Mouse (Mus musculus): Measurements from ENCODE around the gene Sult2b1. TPM values are rescaled to one million over a fixed set of nuclear protein-coding genes. Genes with fewer than 3 reads are reported as not detected.

The Sult2b1 gene
- total and polyA plus RNA-seq, 3 experiments: 0.17 to 0.29 TPM; not detected in 1

DNA sequence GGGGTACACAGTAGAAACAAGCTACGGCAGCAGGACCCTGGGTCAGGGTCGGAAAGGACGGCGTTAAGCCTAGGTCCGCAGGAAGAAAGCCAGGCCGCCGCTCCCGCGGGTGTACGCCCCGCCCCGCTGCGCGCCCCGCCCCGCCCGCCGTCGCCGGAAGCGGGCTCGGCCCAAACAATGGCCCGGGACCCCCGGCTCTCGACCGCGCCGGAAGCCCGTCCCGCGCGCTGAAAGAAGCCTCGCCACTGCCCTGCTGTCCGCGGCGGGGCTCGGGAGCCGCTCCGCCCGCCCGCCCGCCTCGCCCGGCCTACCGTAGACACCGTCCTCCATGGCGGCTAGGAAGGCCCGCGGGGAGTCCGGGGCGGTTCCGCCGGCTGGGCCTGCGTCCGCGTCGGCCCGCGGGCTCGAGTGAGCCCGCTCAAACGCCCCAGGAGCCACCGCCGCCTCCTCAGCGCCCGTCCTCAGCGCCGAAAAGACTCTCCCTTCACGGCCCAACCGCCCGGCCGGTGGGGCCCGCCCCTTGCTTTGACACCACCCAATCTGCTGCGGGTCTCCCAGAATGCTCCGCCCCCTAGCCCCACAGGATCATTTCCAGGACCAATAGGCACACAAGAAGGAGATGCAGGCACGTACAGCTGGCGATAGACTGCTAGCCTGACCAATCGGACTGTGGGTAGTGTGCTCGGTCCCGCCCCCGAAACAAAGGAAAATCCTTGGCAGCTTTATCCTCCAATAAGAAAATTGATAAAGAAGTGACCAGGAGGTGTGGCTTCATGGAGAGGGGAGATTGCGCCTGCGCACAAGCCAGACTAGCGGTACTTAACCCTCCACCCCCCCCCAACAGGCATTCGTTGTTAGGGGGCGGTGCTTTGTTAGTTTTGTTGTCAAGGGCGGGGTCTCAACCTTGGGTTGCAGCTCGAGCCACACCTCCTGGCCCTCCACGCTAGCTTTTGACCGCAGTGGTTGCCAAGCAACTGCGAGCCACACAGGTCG lies 29.6 kb upstream of the Sult2b1 start, which contains the start of gene Cyth2:
Cyth2 (minus strand) TSS at position 795 of the 993 bp plus-strand sequence.
- peak; percentile 99 for DNase-seq (ENCODE audit: extremely low read depth)
- Histone ChIP-seq H3K9me3 (replicated peaks; ENCODE audit: low read length) (no peaks in the 10 kb centered on the region), H3K79me2 (replicated peaks; ENCODE audit: control insufficient read depth, extremely low read depth, insufficient read depth, poor library complexity, severe bottlenecking) (peaks cover 13% of the 10 kb centered on the region), H3K4me3 (replicated peaks in 1 of 3; ENCODE audit: low read depth in 2 of 3, low read length in 2 of 3, poor library complexity in 1 of 3) (peak within 1 kb of the TSS; percentile 74 to 99 (median 82)), H3K27ac (ENCODE audit: insufficient read depth, low read depth) (peak within 1 kb of the TSS; percentile 88), H3K36me3 (replicated peaks in 1 of 2; ENCODE audit: control insufficient read depth in 1 of 2, insufficient read depth in 1 of 2, low read length in 1 of 2) (peaks cover 38 to 59% of the 10 kb centered on the region in 2 experiments), H3K4me2 (ENCODE audit: insufficient read depth, low read depth, poor library complexity, severe bottlenecking) (peak within 1 kb of the TSS; percentile 85), H3K9ac (ENCODE audit: insufficient read depth, low read depth) (peak within 1 kb of the TSS; percentile 100), H3K27me3 (replicated peaks) (no peaks in the 10 kb centered on the region), H3K4me1 (ENCODE audit: control insufficient read depth in 1 of 2, insufficient read depth in 2 of 2) (peaks cover 3 to 28% of the 10 kb centered on the region in 2 experiments; a peak in 3 of 4 replicates)
- dilution Hi-C loops (cut with MboI; ENCODE audit: extremely low pct_ligation_motif_present, extremely low pct_unique_long_range_greater_than_20kb, low sequenced_read_pairs): no loop called here
- in situ Hi-C loops (cut with MboI; ENCODE audit: low pct_ligation_motif_present, low pct_unique_long_range_greater_than_20kb, low sequenced_read_pairs): no loop called here
- no peak for TF ChIP-seq CHD1 (IDR thresholded peaks at IDR 0.05; ENCODE audit: low read depth, low read length)
- TF ChIP-seq SMC3 (IDR thresholded peaks at IDR 0.05; ENCODE audit: low read depth, low read length): no peak
- TF ChIP-seq EP300 (IDR thresholded peaks at IDR 0.05; ENCODE audit: low read length): no peak
- no peak for TF ChIP-seq JUN (IDR thresholded peaks at IDR 0.05; ENCODE audit: insufficient read depth, low read depth, low read length)
- no peak for TF ChIP-seq RAD21 (IDR thresholded peaks at IDR 0.05; ENCODE audit: low read depth, low read length)
- no peak for TF ChIP-seq MYC (IDR thresholded peaks at IDR 0.05; ENCODE audit: low read depth, low read length)
- peak; percentile 26; the same call in 1 of the 2 replicates for TF ChIP-seq SIN3A (IDR thresholded peaks at IDR 0.05; ENCODE audit: low read length)
- no peak for TF ChIP-seq UBTF (IDR thresholded peaks at IDR 0.05; ENCODE audit: low read depth, low read length)
- TF ChIP-seq POLR2AphosphoS2 (IDR thresholded peaks at IDR 0.05; ENCODE audit: low read depth, low read length): peak; percentile 63; the same call in 1 of the 2 replicates
- no peak for TF ChIP-seq BHLHE40 (IDR thresholded peaks at IDR 0.05; ENCODE audit: low read depth, low read length)
- TF ChIP-seq MAFK (IDR thresholded peaks at IDR 0.05; ENCODE audit: insufficient replicate concordance, low read length): no peak
- no peak for TF ChIP-seq PAX5 (IDR thresholded peaks at IDR 0.05; ENCODE audit: low read length)
- peak; percentile 95 for TF ChIP-seq CHD2 (IDR thresholded peaks at IDR 0.05; ENCODE audit: low read length)
- TF ChIP-seq NRF1 (IDR thresholded peaks at IDR 0.05; ENCODE audit: low read depth, low read length): peak; percentile 84
- TF ChIP-seq MXI1 (IDR thresholded peaks at IDR 0.05; ENCODE audit: low read depth, low read length): peak; percentile 66; the same call in 1 of the 2 replicates
- peak; percentile 86 for TF ChIP-seq ELF1 (IDR thresholded peaks at IDR 0.05; ENCODE audit: low read depth, low read length)
- no peak for TF ChIP-seq RCOR1 (conservative IDR thresholded peaks at IDR 0.05; ENCODE audit: low read depth, low read length)
- no peak for TF ChIP-seq E2F4 (IDR thresholded peaks at IDR 0.05; ENCODE audit: insufficient replicate concordance, low read depth, low read length)
- peak; percentile 45 for TF ChIP-seq IRF4 (IDR thresholded peaks at IDR 0.05; ENCODE audit: low read depth, low read length)
- TF ChIP-seq TBP (conservative IDR thresholded peaks at IDR 0.05; ENCODE audit: low read depth, low read length): peak; percentile 45; the same call in 1 of the 2 replicates
- TF ChIP-seq GABPA (IDR thresholded peaks at IDR 0.05; ENCODE audit: insufficient replicate concordance, low read depth, low read length): no peak
- TF ChIP-seq ZKSCAN1 (IDR thresholded peaks at IDR 0.05; ENCODE audit: borderline replicate concordance, low read depth, low read length): no peak
- no peak for TF ChIP-seq MAX (IDR thresholded peaks at IDR 0.05; ENCODE audit: low read length)
- TF ChIP-seq KAT2A (IDR thresholded peaks at IDR 0.05; ENCODE audit: insufficient replicate concordance, low read length): no peak
- TF ChIP-seq NELFE (IDR thresholded peaks at IDR 0.05; ENCODE audit: low read depth, low read length): peak; percentile 80
- TF ChIP-seq CTCF (conservative IDR thresholded peaks at IDR 0.05 in 1 of 2, IDR thresholded peaks at IDR 0.05 in 1 of 2; ENCODE audit: low read depth in 2 of 2, low read length in 2 of 2): no peak
- peak; percentile 62; the same call in 1 of the 2 replicates for TF ChIP-seq TCF12 (IDR thresholded peaks at IDR 0.05; ENCODE audit: low read depth, low read length)
- TF ChIP-seq MAZ (IDR thresholded peaks at IDR 0.05; ENCODE audit: low read depth, low read length): no peak; the same call in 1 of the 2 replicates
- no peak for TF ChIP-seq USF2 (conservative IDR thresholded peaks at IDR 0.05; ENCODE audit: low read depth, low read length)
- TF ChIP-seq JUND (conservative IDR thresholded peaks at IDR 0.05; ENCODE audit: low read depth, low read length): no peak
- no peak for TF ChIP-seq ZNF384 (IDR thresholded peaks at IDR 0.05; ENCODE audit: low read depth, low read length)
- peak; percentile 86 for TF ChIP-seq POLR2A (IDR thresholded peaks at IDR 0.05; ENCODE audit: low read depth, low read length)
- peak; percentile 62; the same call in 1 of the 2 replicates for TF ChIP-seq HCFC1 (IDR thresholded peaks at IDR 0.05; ENCODE audit: low read depth, low read length)
- 0 out of 2 replicates have a peak, but pooled peaks have one; percentile 18 for TF ChIP-seq MEF2A (IDR thresholded peaks at IDR 0.05; ENCODE audit: borderline replicate concordance, low read depth, low read length)
- peak; percentile 70 for TF ChIP-seq ZMIZ1 (IDR thresholded peaks at IDR 0.05; ENCODE audit: low read depth, low read length)
- no peak for TF ChIP-seq ZC3H11A (IDR thresholded peaks at IDR 0.05; ENCODE audit: low read depth, low read length)
- TF ChIP-seq ETS1 (conservative IDR thresholded peaks at IDR 0.05; ENCODE audit: low read depth, low read length): no peak
- TF ChIP-seq USF1 (IDR thresholded peaks at IDR 0.05; ENCODE audit: low read depth, low read length): no peak

Data from CH12.LX (cell line).